In the genomic region with DNA sequence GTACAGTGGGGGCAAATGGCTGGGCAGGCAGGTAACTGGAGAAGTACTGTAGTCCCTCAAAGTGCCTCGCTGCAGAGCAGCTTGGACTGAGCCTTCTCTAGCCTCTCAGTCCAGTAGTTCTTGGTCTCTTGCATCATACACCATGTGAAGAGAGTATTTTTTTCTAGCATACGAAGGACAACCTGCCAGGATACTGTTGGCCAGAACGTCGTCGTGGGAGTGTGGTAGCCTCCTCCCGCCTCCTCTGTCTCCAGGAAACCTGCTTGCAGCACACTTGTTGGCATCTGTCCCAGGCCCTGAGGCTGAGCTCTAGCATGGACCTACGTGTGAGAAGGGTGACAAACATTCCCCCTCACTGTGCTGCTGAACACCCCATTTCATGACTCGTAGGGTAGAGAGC, we compare ENCODE assay signal across 8 mouse cellular contexts. TPM values are rescaled to one million over a fixed set of nuclear protein-coding genes. Genes with fewer than 3 reads are reported as not detected.
DNase-seq lines count a peak whose midpoint lies in the region; ATAC-seq and TF ChIP-seq lines count a peak whose summit lies in the region.

No protein-coding gene starts in this region.

- no peak overlapping the region for H3K9ac ChIP-seq in heart, adult 2 months (ENCODE audit: low read depth, low read length)
- no peak overlapping the region for H3K9ac ChIP-seq in forebrain, embryonic 12.5 days

- no peak overlapping the region for H3K27ac ChIP-seq in heart, adult 2 months
- peak overlapping the region; percentile 11; the same call in 1 of the 2 replicates for H3K27ac ChIP-seq in layer of hippocampus, adult 2 months
- no peak overlapping the region for H3K27ac ChIP-seq in forebrain, embryonic 12.5 days

- no peak for TF ChIP-seq POLR2A in heart, adult 2 months (IDR thresholded peaks at IDR 0.05; ENCODE audit: insufficient read depth, low read depth, low read length)
- no peak for TF ChIP-seq POLR2A in brain, embryonic 14.5 days (IDR thresholded peaks at IDR 0.05; ENCODE audit: borderline replicate concordance, extremely low read depth, insufficient read depth, insufficient read length, poor library complexity, severe bottlenecking)

- H3K27me3 ChIP-seq in heart, adult 2 months (ENCODE audit: control insufficient read depth, insufficient read depth, low read length), result no peaks in the 10 kb centered on the region
- H3K27me3 ChIP-seq in forebrain, embryonic 12.5 days, result no peaks in the 10 kb centered on the region

- no peaks in the 10 kb centered on the region for H3K79me2 ChIP-seq in heart, adult 2 months (replicated peaks; ENCODE audit: control insufficient read depth, insufficient read depth, low read length)

- DNase-seq in heart, adult 2 months, result peak; percentile 45 to 63
- DNase-seq in heart, adult 8-10 months (ENCODE audit: low spot score), result no peak
- peak; percentile 19 for DNase-seq in A20 (ENCODE audit: low read depth, low spot score)
- DNase-seq in brain, embryonic 14.5 days (ENCODE audit: low read depth), result peak; percentile 52
- DNase-seq in layer of hippocampus, adult 2 months (ENCODE audit: low spot score in 2 of 2), result peak; percentile 44
- peak; percentile 74 for DNase-seq in ovary, postnatal 14 days (ENCODE audit: low spot score)
- no peak for DNase-seq in spleen, postnatal 10 days (ENCODE audit: low spot score in 2 of 2)

- no peaks in the 10 kb centered on the region for H3K36me3 ChIP-seq in heart, adult 2 months (ENCODE audit: control insufficient read depth, insufficient read depth, low read length)
- peaks cover 17% of the 10 kb centered on the region for H3K36me3 ChIP-seq in forebrain, embryonic 12.5 days (replicated peaks)

- ATAC-seq in forebrain, embryonic 12.5 days (ENCODE audit: low FRiP score), result no peak

- intact Hi-C loops in heart, adult 2 months (cut with DNase I), result no loop called here

- 15% methylated on average over 8 of the region's 8 CpGs for WGBS in heart, adult 2 months
- 80% methylated on average over 8 of the region's 8 CpGs for WGBS in forebrain, embryonic 12.5 days

- H3K4me1 ChIP-seq in heart, adult 2 months (ENCODE audit: control insufficient read depth, insufficient read depth, low read length), result peaks cover 6% of the 10 kb centered on the region; the same call in 1 of the 2 replicates
- peaks cover 6% of the 10 kb centered on the region for H3K4me1 ChIP-seq in forebrain, embryonic 12.5 days

- H3K9me3 ChIP-seq in forebrain, embryonic 12.5 days, result no peaks in the 10 kb centered on the region

- H3K4me3 ChIP-seq in heart, adult 2 months, result no peak overlapping the region
- no peak overlapping the region for H3K4me3 ChIP-seq in layer of hippocampus, adult 2 months
- H3K4me3 ChIP-seq in forebrain, embryonic 12.5 days (replicated peaks), result no peak overlapping the region

- no peak for TF ChIP-seq EP300 in heart, adult 2 months (IDR thresholded peaks at IDR 0.05; ENCODE audit: insufficient read depth, low read depth, low read length)

- no peak for TF ChIP-seq CTCF in heart, adult 2 months (IDR thresholded peaks at IDR 0.05)
- TF ChIP-seq CTCF in brain, embryonic 14.5 days (IDR thresholded peaks at IDR 0.05; ENCODE audit: borderline replicate concordance, extremely low read depth, insufficient read depth, insufficient read length), result no peak
- TF ChIP-seq CTCF in layer of hippocampus, adult 2 months (conservative IDR thresholded peaks at IDR 0.05), result no peak

- H3K4me2 ChIP-seq in forebrain, embryonic 12.5 days, result no peak overlapping the region

RNA-seq across cellular contexts. Expression of a gene that starts 6.5 kb away (rescaled TPM):
- 1 to 10 TPM; 3.9 to 4.0 TPM for total RNA-seq in heart, adult 2 months (2021)
- polyA plus RNA-seq in heart, adult 2 months (2012; rRNA removed), result 9.0 and 11.2 TPM in 2 replicates
- total RNA-seq in heart, adult 8-10 months (2022), result 1 to 10 TPM; 4.7 to 6.9 (median 5.3) TPM
- polyA plus RNA-seq in brain, embryonic 14.5 days (2012; rRNA removed), result 6.9 and 8.8 TPM in 2 replicates
- 10 to 100 TPM in 1 of 2 experiments, 1 to 10 TPM in 1; 7.9 to 11.1 TPM for total RNA-seq in layer of hippocampus, adult 2 months (2021)
- 7.7 and 9.5 TPM in 2 replicates for polyA plus RNA-seq in forebrain, embryonic 12.5 days (2016; fragmentation: Nextera tagmentation; extraction: Ambion mirVana)

RNA-seq across cellular contexts. Expression of a gene that starts 17.0 kb away (rescaled TPM):
- under 1 TPM; 0.09 to 0.13 TPM for total RNA-seq in heart, adult 2 months (2021)
- 0.41 and 1.2 TPM in 2 replicates for polyA plus RNA-seq in heart, adult 2 months (2012; rRNA removed)
- under 1 TPM in 2 of 4 experiments, not detected in 2; 0.16 to 0.23 TPM for total RNA-seq in heart, adult 8-10 months (2022)
- 0.72 TPM in 2 replicates for polyA plus RNA-seq in brain, embryonic 14.5 days (2012; rRNA removed)
- total RNA-seq in layer of hippocampus, adult 2 months (2021), result under 1 TPM; 0.64 to 0.69 TPM
- 0.92 and 1.3 TPM in 2 replicates for polyA plus RNA-seq in forebrain, embryonic 12.5 days (2016; fragmentation: Nextera tagmentation; extraction: Ambion mirVana)

RNA-seq across cellular contexts. Expression of a gene that starts 22.9 kb away (rescaled TPM):
- 10 to 100 TPM; 65.6 to 70.8 TPM for total RNA-seq in heart, adult 2 months (2021)
- 123 and 126 TPM in 2 replicates for polyA plus RNA-seq in heart, adult 2 months (2012; rRNA removed)
- total RNA-seq in heart, adult 8-10 months (2022), result 10 to 100 TPM; 71.0 to 88.7 (median 82.7) TPM
- 47.2 and 50.2 TPM in 2 replicates for polyA plus RNA-seq in brain, embryonic 14.5 days (2012; rRNA removed)
- 10 to 100 TPM; 24.6 to 31.5 TPM for total RNA-seq in layer of hippocampus, adult 2 months (2021)
- 67.5 and 74.1 TPM in 2 replicates for polyA plus RNA-seq in forebrain, embryonic 12.5 days (2016; fragmentation: Nextera tagmentation; extraction: Ambion mirVana)

RNA-seq across cellular contexts. Expression of a gene that starts 26.1 kb away (rescaled TPM):
- under 1 TPM; 0.20 to 0.57 TPM for total RNA-seq in heart, adult 2 months (2021)
- polyA plus RNA-seq in heart, adult 2 months (2012; rRNA removed), result 0.35 and 0.50 TPM in 2 replicates
- total RNA-seq in heart, adult 8-10 months (2022), result under 1 TPM; 0.44 to 0.90 (median 0.61) TPM
- 6.9 and 8.0 TPM in 2 replicates for polyA plus RNA-seq in brain, embryonic 14.5 days (2012; rRNA removed)
- total RNA-seq in layer of hippocampus, adult 2 months (2021), result 1 to 10 TPM; 7.3 to 8.3 TPM
- 11.9 and 14.8 TPM in 2 replicates for polyA plus RNA-seq in forebrain, embryonic 12.5 days (2016; fragmentation: Nextera tagmentation; extraction: Ambion mirVana)

RNA-seq across cellular contexts. Expression of a gene that starts 28.1 kb away (rescaled TPM):
- 10 to 100 TPM; 16.1 to 19.1 TPM for total RNA-seq in heart, adult 2 months (2021)
- 10.5 and 18.0 TPM in 2 replicates for polyA plus RNA-seq in heart, adult 2 months (2012; rRNA removed)
- total RNA-seq in heart, adult 8-10 months (2022), result 10 to 100 TPM; 16.9 to 21.1 (median 17.9) TPM
- polyA plus RNA-seq in brain, embryonic 14.5 days (2012; rRNA removed), result 46.1 and 47.9 TPM in 2 replicates
- total RNA-seq in layer of hippocampus, adult 2 months (2021), result 10 to 100 TPM; 28.0 to 28.5 TPM
- polyA plus RNA-seq in forebrain, embryonic 12.5 days (2016; fragmentation: Nextera tagmentation; extraction: Ambion mirVana), result 113 and 115 TPM in 2 replicates

Comparison
In these comparisons a context has a peak if more than half of its experiments do, and no peak if none do; other contexts are left out.
1. DNase-seq: peak in heart, adult 2 months (2 of 2), A20 (single experiment), brain, embryonic 14.5 days (single experiment), layer of hippocampus, adult 2 months (2 of 2) and ovary, postnatal 14 days (single experiment); none in heart, adult 8-10 months (single experiment) and spleen, postnatal 10 days (0 of 2).